Mouse (Mus musculus): ENCODE results near the gene Cpa2. TPM values are rescaled to one million over a fixed set of nuclear protein-coding genes. Genes with fewer than 3 reads are reported as not detected.

Cpa2 gene
- polyA plus RNA-seq (2015; fragmentation: Nextera tagmentation; extraction: Ambion mirVana), result 5.4 and 6.1 TPM in 2 replicates

GRCm38 (mm10) chr6:30541009-30541799 lies at the start of gene Cpa2:
Gene Cpa2 (plus strand): TSS chr6:30541582.

GRCm38 (mm10) chr6:30509265-30510239 lies 31.8 kb upstream of the Cpa2 start, which contains the start of the genes Tmem209 and Ssmem1:
Gene Tmem209 (minus strand): TSS chr6:30509783.
Gene Ssmem1 (plus strand): TSS chr6:30509849.

GRCm38 (mm10) chr6:30568069-30568468 lies 26.7 kb downstream of the Cpa2 start, which contains the start of gene Cpa4:
Gene Cpa4 (plus strand): TSS chr6:30568369.

GRCm38 (mm10) chr6:30610710-30611109 lies 69.3 kb downstream of the Cpa2 start, which contains the start of gene Cpa5:
Gene Cpa5 (plus strand): TSS chr6:30611010.

Other genes starting within 250 kb of the Cpa2 start
- gene Ube2h, start 237.0 kb upstream of the Cpa2 start, polyA plus RNA-seq (2015; fragmentation: Nextera tagmentation; extraction: Ambion mirVana), result 44.1 and 44.9 TPM in 2 replicates
- gene Zc3hc1, start 150.6 kb upstream of the Cpa2 start, polyA plus RNA-seq (2015; fragmentation: Nextera tagmentation; extraction: Ambion mirVana), result 29.6 and 31.8 TPM in 2 replicates
- gene Klhdc10, start 139.7 kb upstream of the Cpa2 start, polyA plus RNA-seq (2015; fragmentation: Nextera tagmentation; extraction: Ambion mirVana), result 13.0 and 13.1 TPM in 2 replicates
- 11.5 and 11.6 TPM in 2 replicates for gene Tmem209, start 31.8 kb upstream of the Cpa2 start, polyA plus RNA-seq (2015; fragmentation: Nextera tagmentation; extraction: Ambion mirVana)
- 0.17 TPM in 1 of 2 replicates, not detected in the other for gene Ssmem1, start 31.7 kb upstream of the Cpa2 start, polyA plus RNA-seq (2015; fragmentation: Nextera tagmentation; extraction: Ambion mirVana)
- 1.2 and 3.9 TPM in 2 replicates for gene Cpa4, start 26.8 kb downstream of the Cpa2 start, polyA plus RNA-seq (2015; fragmentation: Nextera tagmentation; extraction: Ambion mirVana)
- gene Cpa5, start 69.4 kb downstream of the Cpa2 start, polyA plus RNA-seq (2015; fragmentation: Nextera tagmentation; extraction: Ambion mirVana), result 1.5 and 1.7 TPM in 2 replicates
- gene Cpa1, start 97.6 kb downstream of the Cpa2 start, polyA plus RNA-seq (2015; fragmentation: Nextera tagmentation; extraction: Ambion mirVana), result 0.89 and 1.1 TPM in 2 replicates
- gene Cep41, start 152.2 kb downstream of the Cpa2 start, polyA plus RNA-seq (2015; fragmentation: Nextera tagmentation; extraction: Ambion mirVana), result 37.5 and 42.3 TPM in 2 replicates
- 855 and 1,001 TPM in 2 replicates for gene Mest, start 182.0 kb downstream of the Cpa2 start, polyA plus RNA-seq (2015; fragmentation: Nextera tagmentation; extraction: Ambion mirVana)